Mouse (Mus musculus): ENCODE measurements at regions not wholly inside any gene's neighbourhood (a gene's known extent, or its start where the extent isn't known, plus 50 kb on each side); places are given as distances from the start of the nearest gene placed in this dataset.

DNA sequence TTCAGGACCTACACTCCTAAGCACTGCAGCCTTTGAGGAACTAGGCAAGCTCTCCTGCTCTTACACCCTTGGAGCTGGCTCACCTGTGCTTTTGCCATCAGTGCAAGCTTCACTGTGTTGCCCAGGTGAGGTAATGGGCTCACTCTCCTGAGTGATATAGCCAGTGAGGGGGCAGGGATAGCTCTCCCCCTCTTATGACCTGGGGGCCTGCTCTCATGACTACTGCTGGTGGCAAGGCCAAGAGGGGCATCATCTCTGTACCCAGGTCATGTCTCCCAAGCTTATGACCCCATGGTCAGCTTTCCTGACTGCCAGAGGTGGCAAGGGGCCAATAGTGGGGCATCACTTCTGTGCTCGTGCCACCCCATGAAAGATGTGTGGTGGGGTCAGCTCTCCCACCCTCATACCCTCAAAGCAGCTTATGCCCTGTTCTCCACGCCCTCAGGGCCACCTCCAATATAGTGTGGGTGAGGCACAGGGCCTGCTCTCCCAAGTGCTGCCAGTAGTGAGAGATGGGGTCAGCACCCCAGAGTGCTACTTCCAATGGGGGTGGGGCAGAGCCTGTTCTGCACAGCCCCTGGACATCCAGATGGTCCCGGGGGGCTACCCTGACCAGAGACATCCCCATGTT lies 330.1 kb downstream of the Grxcr1 start:
- Histone ChIP-seq H3K4me3 (replicated peaks; ENCODE audit: insufficient read depth, low read depth, low read length) (no peak overlapping the region), H3K4me1 (ENCODE audit: control insufficient read depth, insufficient read depth, low read length) (no peaks in the 10 kb centered on the region), H3K27ac (ENCODE audit: insufficient read depth, low read length) (no peak overlapping the region), H3K27me3 (ENCODE audit: control insufficient read depth, insufficient read depth, low read length) (no peaks in the 10 kb centered on the region)
- DNase-seq, result no peak
- TF ChIP-seq POLR2A (IDR thresholded peaks at IDR 0.05; ENCODE audit: borderline replicate concordance, insufficient read depth, low read length) (no peak), CTCF (IDR thresholded peaks at IDR 0.05; ENCODE audit: borderline replicate concordance, insufficient read depth, low read depth, low read length) (no peak)
- 92% methylated on average over 3 of the region's 3 CpGs for WGBS

DNA sequence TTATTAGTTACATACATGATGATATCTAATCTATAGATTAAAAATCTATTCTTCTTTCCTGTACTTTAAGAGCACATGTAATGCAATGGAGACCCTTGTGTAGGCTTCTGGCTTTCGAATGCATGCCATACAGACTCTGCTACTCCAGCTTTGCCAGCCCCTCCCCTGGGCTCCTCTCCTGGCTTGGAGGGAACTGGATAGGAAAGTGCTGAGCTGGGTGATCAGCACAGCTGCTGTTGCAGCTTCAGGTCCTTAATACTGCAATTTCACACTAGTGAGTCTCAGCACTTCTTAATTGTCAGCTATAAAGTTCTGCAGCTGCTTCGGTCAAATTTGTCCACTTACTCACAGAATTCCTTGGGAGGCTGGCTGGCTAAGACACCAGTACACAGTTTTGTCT lies 341.4 kb downstream of the Grxcr1 start:
- no peak for DNase-seq
- Histone ChIP-seq H3K4me3 (replicated peaks; ENCODE audit: insufficient read depth, low read depth, low read length) (no peak overlapping the region), H3K4me1 (ENCODE audit: control insufficient read depth, insufficient read depth, low read length) (no peaks in the 10 kb centered on the region), H3K27ac (ENCODE audit: insufficient read depth, low read length) (no peak overlapping the region), H3K27me3 (ENCODE audit: control insufficient read depth, insufficient read depth, low read length) (no peaks in the 10 kb centered on the region)
- TF ChIP-seq CTCF (IDR thresholded peaks at IDR 0.05; ENCODE audit: borderline replicate concordance, insufficient read depth, low read depth, low read length) (no peak), POLR2A (IDR thresholded peaks at IDR 0.05; ENCODE audit: borderline replicate concordance, insufficient read depth, low read length) (no peak)
- 84% methylated on average over 2 of the region's 2 CpGs for WGBS

Data from cerebellum, adult 2 months (tissue).